11 mouse cellular contexts compared by ENCODE assay signal in the genomic region with DNA sequence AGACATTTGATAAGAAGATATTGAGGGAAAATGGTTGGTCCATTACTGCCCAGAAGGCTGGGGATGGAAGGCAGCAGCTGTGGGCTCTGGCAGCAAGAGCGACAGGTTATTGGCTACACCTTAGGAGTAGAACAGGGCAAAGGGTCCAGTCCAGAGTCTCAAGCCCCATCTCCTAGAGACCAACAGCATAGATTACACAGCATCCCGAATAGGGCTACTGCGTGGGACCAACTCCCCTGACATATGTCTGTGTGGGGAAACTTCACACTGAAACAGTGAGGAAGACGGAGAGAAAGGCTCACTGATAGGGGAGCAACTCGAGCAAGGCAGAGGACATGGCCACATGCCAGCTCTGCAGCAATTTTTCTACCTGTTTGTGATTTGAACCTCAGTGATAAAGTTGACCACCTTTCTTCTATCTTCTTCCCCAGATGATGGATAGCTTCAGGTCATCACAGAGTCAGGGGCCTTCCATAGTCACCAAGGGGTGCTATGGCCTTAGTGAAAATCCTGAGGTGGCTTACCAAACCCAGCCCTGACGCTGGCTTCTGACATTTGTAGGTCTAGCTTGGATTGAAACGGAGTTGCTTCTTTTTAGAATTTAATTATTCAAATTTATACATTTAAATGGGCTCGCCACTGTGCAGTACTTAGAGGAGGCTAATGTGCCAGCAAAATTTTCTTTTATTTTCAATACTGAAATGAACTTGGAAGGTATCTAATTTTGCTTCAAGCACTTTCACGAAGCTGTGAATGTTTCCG.
DNase-seq lines count a peak whose midpoint lies in the region; ATAC-seq and TF ChIP-seq lines count a peak whose summit lies in the region.
"Had no signal": no experiment of that assay in that cellular context is flagged by ENCODE, and none has a peak within 500 bp of the region (broad histone marks: within the 10 kb centered on the region; RNA-seq: fewer than 3 reads in every experiment).

No protein-coding gene starts in this region.

- no peak for TF ChIP-seq POLR2A in olfactory bulb, adult 2 months (IDR thresholded peaks at IDR 0.05; ENCODE audit: insufficient read depth, low read depth, low read length)

- no peak for TF ChIP-seq CTCF in olfactory bulb, adult 2 months (IDR thresholded peaks at IDR 0.05; ENCODE audit: insufficient read depth, low read depth, low read length)

- H3K27ac ChIP-seq in forebrain, embryonic 14.5 days (ENCODE audit: low read depth, low read length): no peak overlapping the region
- H3K27ac ChIP-seq in forebrain, embryonic 12.5 days: no peak overlapping the region
- peak overlapping the region; percentile 29; the same call in 1 of the 2 replicates for H3K27ac ChIP-seq in lung, embryonic 15.5 days
- 0 out of 2 replicates have a peak overlapping the region, but pooled peaks have one; percentile 51 for H3K27ac ChIP-seq in olfactory bulb, adult 2 months (ENCODE audit: insufficient read depth, low read depth, low read length)

- H3K27me3 ChIP-seq in forebrain, embryonic 14.5 days (replicated peaks; ENCODE audit: control insufficient read depth, insufficient read depth, low read length): no peaks in the 10 kb centered on the region
- no peaks in the 10 kb centered on the region for H3K27me3 ChIP-seq in forebrain, embryonic 12.5 days
- no peaks in the 10 kb centered on the region for H3K27me3 ChIP-seq in lung, embryonic 15.5 days
- H3K27me3 ChIP-seq: limb, embryonic 15.5 days; Patski had no signal

- no peaks in the 10 kb centered on the region for H3K4me1 ChIP-seq in forebrain, embryonic 14.5 days (ENCODE audit: control insufficient read depth, insufficient read depth, low read length)
- H3K4me1 ChIP-seq in forebrain, embryonic 12.5 days: peaks cover 5% of the 10 kb centered on the region
- no peaks in the 10 kb centered on the region for H3K4me1 ChIP-seq in lung, embryonic 15.5 days
- H3K4me1 ChIP-seq in olfactory bulb, adult 2 months (ENCODE audit: control insufficient read depth, insufficient read depth, low read length): peaks cover 9% of the 10 kb centered on the region

- peak; percentile 19 for DNase-seq in forebrain, embryonic 14.5 days (ENCODE audit: low spot score)
- DNase-seq in lung, postnatal 10 days: no peak
- DNase-seq in gastrocnemius, postnatal 4 days (ENCODE audit: low spot score in 2 of 2): no peak
- DNase-seq: embryo, embryonic 11 days had no signal

- H3K9ac ChIP-seq in forebrain, embryonic 14.5 days (ENCODE audit: low read length): no peak overlapping the region
- no peak overlapping the region for H3K9ac ChIP-seq in forebrain, embryonic 12.5 days
- H3K9ac ChIP-seq in lung, embryonic 15.5 days: no peak overlapping the region
- H3K9ac ChIP-seq: limb, embryonic 15.5 days had no signal

- no peak overlapping the region for H3K4me3 ChIP-seq in forebrain, embryonic 14.5 days (ENCODE audit: low read depth, low read length)
- H3K4me3 ChIP-seq in forebrain, embryonic 12.5 days (replicated peaks): no peak overlapping the region
- H3K4me3 ChIP-seq in lung, embryonic 15.5 days: no peak overlapping the region
- no peak overlapping the region for H3K4me3 ChIP-seq in olfactory bulb, adult 2 months (ENCODE audit: insufficient read depth, low read depth, low read length)
- H3K4me3 ChIP-seq: limb, embryonic 15.5 days had no signal

- peak; percentile 79 for ATAC-seq in forebrain, embryonic 14.5 days
- no peak for ATAC-seq in forebrain, embryonic 12.5 days (ENCODE audit: low FRiP score)
- no peak for ATAC-seq in lung, embryonic 15.5 days (ENCODE audit: borderline replicate concordance, extremely low read depth, low FRiP score, low TSS enrichment)
- ATAC-seq in frontal cortex, adult (ENCODE audit: low TSS enrichment): peak; percentile 29; the same call in 1 of the 2 replicates
- ATAC-seq in megakaryocyte, adult 5-6 weeks (ENCODE audit: poor library complexity, severe bottlenecking): no peak
- ATAC-seq: Patski had no signal

- H3K9me3 ChIP-seq in forebrain, embryonic 14.5 days (replicated peaks; ENCODE audit: control insufficient read depth, low read length): no peaks in the 10 kb centered on the region
- H3K9me3 ChIP-seq in forebrain, embryonic 12.5 days: no peaks in the 10 kb centered on the region
- H3K9me3 ChIP-seq in lung, embryonic 15.5 days: no peaks in the 10 kb centered on the region
- H3K9me3 ChIP-seq: limb, embryonic 15.5 days had no signal

- H3K36me3 ChIP-seq in forebrain, embryonic 14.5 days (ENCODE audit: control insufficient read depth, insufficient read depth, low read length): no peaks in the 10 kb centered on the region
- no peaks in the 10 kb centered on the region for H3K36me3 ChIP-seq in forebrain, embryonic 12.5 days (replicated peaks)
- H3K36me3 ChIP-seq in lung, embryonic 15.5 days: no peaks in the 10 kb centered on the region
- H3K36me3 ChIP-seq: limb, embryonic 15.5 days had no signal

- 41% methylated on average over 10 of the region's 10 CpGs for WGBS in forebrain, embryonic 14.5 days
- 79% methylated on average over 10 of the region's 10 CpGs for WGBS in forebrain, embryonic 12.5 days
- 68% methylated on average over 10 of the region's 10 CpGs for WGBS in lung, embryonic 15.5 days
- WGBS in olfactory bulb, adult 2 months: 49% methylated on average over 10 of the region's 10 CpGs

- no peak overlapping the region for H3K4me2 ChIP-seq in forebrain, embryonic 14.5 days (ENCODE audit: low read length)
- H3K4me2 ChIP-seq in forebrain, embryonic 12.5 days: no peak overlapping the region
- H3K4me2 ChIP-seq in lung, embryonic 15.5 days: no peak overlapping the region
- H3K4me2 ChIP-seq: limb, embryonic 15.5 days had no signal

Comparison
In these comparisons a context has a peak if more than half of its experiments do, and no peak if none do; other contexts are left out.
1. ATAC-seq: peak in forebrain, embryonic 14.5 days (single experiment) and frontal cortex, adult (single experiment); none in forebrain, embryonic 12.5 days (single experiment), lung, embryonic 15.5 days (single experiment) and megakaryocyte, adult 5-6 weeks (single experiment).
2. H3K27ac ChIP-seq: peak in lung, embryonic 15.5 days (single experiment) and olfactory bulb, adult 2 months (single experiment); none in forebrain, embryonic 14.5 days (single experiment) and forebrain, embryonic 12.5 days (single experiment).